Mouse (Mus musculus): Measurements from ENCODE around the gene Cbwd1.

Cbwd1 gene

DNA sequence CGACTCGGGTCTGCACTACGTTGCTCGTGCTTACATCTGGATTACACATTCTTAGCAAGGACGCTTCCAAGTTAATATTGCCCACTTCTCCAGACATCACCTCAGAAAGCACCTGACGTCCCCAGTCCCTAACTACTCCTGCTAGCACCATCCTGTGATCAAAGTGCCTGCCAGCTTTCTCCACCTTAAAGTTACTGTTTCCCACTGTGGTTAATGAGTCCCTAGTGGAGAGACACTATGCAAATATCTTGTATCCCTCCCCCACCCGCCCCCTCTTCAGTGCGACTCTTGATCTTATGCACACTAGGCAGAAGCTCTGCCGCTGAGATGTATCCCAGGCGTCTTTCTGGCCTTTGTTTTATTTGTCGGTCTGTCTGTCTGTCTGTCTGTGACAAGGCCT, 16.6 kb upstream of the Cbwd1 start:
- DNase-seq, result peak; percentile 82 to 89

DNA sequence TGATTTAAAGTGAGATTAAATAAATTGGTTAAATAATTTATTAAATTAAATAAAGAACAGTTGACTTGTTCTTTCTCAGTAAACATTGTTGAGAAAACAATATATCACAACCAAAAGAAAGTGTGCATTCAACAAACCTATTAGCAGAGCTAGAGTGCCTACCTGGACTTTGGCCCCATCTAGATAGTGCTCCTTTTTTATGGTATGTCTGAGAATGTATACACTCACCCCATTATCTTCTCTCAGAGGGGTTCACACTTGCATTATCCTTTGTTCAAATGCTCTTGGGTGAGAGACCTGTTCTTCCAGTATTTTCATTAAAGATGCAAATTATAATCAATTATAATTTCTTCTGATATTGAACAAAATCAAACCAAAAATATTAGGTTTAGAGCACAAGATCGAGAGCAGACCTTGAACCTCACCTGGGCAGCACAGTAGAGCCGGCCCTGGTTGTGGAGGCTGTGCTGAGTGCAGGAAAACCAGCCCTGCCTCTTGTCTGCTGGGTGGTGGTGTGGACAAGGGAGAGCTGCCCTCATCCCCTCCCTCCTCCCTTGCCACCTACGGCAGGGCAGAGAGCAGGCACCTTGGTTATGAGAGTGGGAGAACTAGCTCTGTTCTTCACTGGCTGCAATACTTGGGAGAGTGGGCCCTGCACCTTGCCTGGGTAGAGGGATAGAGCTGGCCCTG, 11.4 kb upstream of the Cbwd1 start:
- DNase-seq, result no peak

DNA sequence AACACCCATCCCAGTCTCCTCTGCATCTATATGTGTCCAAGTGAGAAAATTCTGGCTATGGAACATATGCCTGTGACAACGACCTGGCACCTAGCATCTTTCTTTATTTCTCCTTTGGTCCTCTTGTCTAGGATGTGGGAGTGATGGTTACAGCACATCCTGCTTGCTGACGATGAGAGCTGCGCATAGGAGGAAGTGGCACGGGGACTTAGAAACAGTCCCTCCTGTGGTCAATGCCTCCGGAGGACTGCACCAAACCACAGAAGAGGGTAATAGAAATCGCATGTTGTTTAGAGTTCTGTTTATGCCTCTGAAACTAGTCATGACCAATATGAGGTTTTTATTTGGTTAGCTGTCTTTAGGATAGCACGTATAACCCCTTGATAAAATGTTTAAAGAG, 9.9 kb upstream of the Cbwd1 start:
- DNase-seq, result no peak

DNA sequence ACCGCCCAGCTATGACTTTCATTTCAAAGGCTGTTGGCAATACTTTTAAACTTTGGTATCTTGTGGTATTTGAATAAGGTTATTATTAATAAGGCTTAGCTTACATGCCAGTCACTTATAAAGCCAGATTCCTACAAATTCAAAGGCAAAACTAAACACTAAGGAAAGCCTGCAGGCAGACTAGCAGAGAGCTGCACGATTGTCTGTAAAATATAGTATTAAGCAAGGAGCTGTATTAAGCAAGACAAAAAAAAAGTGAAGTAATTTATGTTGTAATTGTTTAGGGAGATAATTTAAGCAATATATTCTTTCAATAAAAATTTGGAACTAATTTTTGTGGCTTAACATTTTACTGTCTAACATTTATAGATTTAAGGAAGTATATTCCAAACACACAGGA, 5.5 kb upstream of the Cbwd1 start:
- no peak for DNase-seq

DNA sequence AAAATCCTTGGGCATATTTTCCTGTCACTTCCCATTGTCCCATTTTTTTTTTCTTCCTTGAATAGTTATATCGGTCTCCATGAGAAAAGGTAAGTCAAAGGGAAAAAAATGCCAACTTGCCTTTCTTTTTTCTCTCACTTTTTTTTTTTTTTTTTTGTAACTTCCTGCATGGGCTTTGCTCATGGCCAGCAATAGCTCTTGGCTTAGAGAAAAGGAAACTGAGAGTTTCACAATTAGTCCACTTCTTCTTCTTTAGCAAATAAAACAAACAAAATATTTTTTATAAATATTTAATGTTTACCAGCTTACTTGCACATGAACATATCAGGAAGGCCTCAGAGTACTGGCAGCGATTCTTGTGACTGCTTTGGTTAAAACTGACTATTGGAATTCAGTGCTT, 4.8 kb upstream of the Cbwd1 start:
- DNase-seq, result no peak

DNA sequence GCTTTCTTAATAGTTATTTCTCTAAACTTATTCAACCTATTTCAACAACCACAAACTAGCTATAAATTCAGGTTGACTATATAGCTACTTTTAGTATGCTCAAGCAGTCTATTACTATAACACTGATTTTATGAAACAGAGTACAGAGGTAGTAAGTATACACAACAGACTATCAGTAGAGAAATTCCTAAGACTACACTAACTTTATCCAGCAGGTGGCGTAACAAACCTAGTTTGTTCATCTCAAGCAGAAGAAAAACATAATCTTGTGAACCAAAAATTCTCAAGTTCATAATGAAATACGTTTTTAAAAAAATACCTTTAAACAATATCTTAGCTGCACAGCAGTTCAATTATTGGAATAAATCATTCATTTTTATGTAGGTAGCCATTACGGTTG, 2.9 kb downstream of the Cbwd1 start:
- peak in 1 of 2 experiments; percentile 65 for DNase-seq

DNA sequence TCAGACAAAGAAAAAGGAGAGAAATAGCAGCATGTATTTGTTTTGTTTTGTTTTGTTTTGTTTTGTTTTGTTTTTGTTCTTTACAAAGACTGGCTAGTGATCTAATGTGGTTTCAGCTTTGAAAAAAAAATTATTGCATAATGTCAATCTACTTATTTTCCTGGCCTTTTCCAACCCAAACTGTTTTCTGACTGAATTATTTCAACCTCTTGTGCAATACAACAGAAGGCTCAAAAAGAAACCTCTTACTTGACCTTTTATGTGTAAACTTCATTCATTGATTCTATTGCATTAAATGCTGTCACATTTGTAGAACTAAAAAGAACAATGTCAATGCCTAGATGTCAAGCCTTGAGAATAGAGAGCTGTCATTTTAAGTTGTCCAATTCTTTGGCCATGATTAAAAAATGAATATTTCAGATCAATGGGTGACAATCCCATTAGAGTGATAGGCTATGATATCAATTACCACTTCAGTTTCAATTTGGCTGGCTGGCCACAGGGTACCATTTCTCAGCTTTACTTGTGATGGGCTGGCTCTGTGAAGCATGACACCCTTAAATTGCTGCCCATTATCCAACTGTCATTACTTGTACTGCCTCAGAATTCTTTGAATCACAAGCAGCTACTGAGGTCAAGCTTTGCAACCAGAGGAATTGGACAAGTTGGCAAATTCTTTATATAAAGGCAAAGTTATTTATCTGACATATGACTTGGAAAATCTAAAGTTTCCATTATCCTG, 15.7 kb downstream of the Cbwd1 start:
- DNase-seq, result no peak

DNA sequence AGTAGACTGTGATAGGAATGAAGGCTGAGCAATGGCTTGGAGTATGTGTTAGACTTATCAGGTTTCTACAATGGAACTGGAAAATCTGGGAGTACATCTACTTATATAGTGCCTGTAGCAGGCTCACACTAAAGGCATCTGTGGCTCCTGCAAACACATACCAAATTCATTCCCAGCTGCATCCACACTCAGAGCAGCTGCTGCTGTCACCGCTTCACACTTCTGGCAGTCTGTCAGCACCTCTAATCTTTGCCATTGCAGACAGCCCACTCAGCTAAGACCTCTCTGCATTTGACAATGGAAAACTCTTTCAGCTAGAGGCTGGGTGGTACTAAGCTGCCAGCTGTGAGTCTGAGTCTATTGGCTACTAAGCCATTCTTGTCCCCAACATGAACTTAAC, 24.3 kb downstream of the Cbwd1 start:
- no peak for DNase-seq

DNA sequence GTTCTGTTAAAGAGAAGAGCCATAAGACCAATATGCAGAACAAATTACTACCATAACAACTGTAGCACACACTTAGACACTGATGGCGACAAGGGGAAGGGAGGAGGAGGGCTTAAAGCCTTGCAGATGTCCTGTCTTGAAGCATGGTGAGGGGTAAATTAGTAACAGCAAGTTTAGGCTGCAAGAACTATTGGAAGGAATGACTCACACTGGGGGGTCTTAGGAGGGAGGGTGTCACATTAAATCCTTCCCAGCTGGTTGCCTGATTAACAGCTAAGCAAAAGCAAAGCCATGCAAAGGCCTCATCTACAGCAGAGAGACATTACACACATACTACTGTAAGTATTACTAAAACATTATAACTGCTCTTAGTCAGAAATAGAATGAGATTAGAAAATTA, 32.4 kb downstream of the Cbwd1 start:
- DNase-seq, result no peak

DNA sequence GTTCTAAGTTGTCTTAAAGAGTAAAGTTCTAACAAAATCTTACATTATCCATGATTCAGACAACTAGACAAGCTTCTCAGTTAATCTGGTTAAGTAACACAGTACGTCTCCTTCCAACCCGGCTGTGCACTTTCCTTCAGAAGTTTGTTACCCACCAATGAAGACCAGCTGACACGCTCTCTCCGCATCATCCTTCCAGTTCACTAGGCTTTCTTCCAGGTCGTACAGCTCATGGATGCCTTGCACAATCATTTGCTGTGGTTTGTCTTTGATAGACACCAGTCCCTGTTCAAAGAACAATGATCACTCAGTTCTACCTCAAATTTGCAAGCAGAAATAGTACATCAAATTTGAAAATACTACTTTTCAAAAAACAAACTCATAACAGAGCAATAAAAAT, 40.5 kb downstream of the Cbwd1 start:
- no peak for DNase-seq

DNA sequence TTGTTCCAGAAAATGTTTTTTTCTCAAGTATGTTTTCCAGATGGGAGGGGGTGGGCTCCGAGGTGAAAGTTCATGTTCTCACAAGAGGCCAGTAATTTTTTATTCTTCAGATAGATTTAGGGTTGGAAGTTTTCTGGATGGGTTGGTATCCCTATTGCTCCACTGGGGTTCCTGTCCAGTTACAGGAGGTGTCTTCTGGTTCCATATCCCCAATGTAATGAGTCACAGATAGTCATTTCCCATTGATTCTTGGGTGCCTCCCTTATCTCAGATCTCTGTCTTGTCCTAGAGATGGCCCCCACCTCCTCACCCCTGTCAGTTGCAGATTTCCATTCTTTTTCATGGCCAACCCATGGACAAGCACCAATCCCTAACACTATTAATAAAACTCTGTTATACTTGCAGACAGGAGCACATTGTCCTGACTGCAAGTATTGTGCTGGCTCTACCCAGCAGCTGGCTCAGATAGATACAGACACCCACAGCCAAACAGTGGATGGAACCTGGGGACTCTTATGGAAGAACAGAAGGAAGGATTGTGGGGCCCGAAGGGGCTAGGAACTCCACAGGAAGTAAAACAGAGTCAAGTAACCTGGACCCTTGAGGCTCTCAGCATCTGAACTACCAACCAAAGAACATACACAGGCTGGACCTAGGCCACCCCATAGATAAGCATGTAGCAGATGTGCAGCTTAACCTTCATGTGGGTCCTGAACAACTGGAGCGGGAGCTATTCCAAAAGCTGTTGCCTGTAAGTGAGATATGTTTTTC, 52.8 kb downstream of the Cbwd1 start:
- DNase-seq, result no peak

DNA sequence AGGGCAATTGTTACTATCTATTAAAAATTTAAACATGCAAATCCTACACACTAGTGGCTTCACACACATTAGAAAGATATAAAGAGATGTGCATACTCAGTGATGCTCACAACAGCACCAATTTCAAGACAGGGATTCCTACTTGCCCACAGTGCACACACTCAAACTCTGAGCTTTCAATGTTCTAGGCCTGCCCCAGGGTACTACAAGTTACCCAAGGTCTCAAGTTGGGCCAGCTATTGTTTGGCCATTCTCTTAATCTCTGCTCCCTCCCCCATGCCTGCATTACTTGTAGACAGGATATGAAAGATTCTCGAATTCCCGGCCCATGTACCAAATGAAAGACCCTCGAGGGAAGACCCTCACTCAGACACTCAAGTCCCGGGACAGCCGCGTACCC, 53.8 kb downstream of the Cbwd1 start:
- no peak for DNase-seq

DNA sequence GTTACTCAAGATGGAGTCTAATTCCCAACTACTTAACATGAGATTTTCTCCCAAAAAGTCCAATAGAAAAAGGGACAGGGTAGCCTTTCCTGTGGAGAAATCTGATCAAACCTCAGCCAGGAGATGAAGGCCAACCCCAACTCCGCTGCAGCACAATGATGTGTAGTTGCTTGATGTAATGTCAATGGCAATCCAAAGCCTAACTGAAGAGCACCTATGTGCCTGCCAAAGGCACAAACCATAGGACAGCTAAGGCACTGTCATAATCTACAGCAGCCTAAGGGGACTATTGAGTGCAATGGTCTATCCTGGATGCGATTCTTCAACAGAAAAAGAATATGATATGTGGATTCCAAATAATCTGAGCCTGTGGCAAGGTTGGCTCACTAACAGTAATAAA, 58.6 kb downstream of the Cbwd1 start:
- DNase-seq, result no peak

DNA sequence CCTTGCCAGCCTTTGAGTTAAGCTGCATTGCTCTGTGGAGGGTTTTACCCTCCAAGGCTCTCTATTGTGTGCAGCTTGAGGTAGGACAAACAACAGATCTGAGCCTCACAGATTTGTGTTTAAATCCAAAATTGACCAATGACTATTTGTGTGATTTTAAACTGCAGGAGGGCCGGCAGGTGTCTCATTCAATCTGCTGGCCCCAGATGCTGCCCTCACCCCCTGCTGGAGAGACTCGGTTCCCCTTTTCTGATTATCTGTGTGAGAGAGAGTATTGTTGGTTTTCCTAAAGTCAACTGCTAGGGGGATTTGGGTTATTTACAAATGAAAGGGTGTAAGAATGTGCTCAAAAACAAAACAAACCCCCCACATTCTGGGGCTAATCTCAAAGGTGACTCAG, 59.2 kb downstream of the Cbwd1 start:
- no peak for DNase-seq

DNA sequence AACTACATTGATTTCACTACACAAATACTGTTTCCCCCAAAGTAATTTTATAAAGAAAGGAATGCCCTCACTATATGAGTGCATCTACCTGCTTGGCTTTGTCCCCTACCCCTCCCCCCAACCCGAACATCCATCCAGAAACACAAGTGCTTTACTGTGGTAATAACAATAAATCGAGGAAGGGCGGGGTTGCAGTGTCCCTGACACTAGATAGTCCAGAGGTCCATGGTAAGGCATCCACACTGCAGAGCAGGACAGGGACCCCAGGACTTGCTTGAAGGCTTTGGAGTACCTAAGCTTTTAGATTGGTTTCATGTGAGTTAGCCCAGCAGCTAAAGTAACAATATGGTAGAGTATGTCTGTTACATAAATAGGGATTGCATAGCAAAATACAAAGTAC, 59.7 kb downstream of the Cbwd1 start:
- DNase-seq, result no peak

DNA sequence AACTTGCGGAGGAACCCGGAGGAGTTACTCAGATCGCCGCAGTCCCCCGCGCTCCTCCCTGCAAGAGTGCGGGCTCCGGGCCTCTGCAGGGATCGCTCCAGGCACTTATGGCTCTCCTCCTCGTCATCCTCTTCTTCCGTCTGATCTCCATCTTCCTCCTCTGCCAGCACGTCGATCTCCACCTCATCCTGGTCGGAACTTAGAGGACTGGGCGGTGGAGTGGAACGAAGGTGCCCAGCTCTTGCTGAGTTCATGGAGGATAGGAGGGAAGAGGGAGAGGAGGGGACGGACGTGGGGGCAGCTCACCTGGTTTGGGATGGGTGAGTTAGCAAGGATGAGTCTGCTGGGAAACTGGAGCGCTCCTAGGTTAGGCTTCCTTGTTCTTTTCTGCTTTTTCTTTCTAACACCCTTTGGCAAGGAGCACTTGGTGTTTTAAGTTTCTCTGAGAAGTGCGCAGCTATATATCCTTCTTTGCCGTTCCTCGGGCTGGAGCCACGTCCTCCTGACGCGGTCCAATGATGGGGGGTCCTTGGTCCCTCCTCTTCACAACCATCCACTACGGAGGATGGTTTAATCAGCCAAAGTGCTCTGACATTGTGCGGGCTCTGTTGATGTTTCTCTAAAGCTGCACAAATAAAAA, 60.7 kb downstream of the Cbwd1 start, which contains the start of gene Foxd4:
TSS of gene Foxd4 (minus strand) at position 617 of the 640 bp plus-strand sequence.
- DNase-seq, result no peak

DNA sequence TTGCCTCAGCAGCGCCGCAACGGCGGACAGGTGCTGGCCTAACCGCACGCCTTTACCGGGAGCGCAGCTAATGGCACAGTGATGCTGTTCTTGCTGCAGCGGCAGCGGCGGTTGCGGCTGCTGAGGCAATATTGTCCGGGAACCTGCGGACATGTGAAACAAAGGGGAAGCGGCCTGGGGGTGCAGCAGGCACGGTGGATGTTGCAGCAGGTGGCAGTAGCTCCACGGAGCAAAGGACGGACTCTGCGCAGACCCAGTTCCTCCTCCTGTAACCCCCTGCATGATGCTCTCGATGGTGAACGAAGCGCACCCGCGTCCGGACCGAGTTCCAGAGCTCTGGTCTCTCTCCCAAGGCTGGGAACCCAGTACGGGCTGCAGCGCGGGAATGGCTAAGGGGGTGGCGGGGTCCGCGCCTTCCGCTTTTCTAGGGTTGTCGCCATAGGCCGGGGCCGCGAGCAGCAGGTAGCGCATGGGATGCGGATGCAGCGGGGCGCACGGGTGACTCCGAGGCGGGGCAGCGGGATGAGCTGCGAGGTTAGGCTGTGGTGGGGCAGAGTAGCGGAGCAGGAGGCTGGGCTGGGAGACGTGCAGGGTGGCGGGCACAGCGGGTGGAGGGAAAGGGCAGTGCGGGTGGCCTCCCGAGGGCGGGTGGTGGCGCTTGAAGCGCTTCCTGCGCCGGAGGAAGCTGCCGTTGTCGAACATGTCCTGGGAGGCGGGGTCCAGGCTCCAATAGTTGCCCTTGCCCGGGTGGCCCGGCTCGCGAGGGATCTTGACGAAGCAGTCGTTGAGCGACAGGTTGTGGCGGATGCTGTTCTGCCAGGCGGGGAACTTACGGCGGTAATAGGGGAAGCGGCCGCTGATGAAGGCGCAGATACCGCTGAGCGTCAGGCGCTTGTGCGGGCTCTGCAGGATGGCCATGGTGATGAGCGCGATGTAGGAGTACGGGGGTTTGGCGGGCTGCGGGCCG, 61.5 kb downstream of the Cbwd1 start:
- peak in 1 of 2 experiments; percentile 40 for DNase-seq

DNA sequence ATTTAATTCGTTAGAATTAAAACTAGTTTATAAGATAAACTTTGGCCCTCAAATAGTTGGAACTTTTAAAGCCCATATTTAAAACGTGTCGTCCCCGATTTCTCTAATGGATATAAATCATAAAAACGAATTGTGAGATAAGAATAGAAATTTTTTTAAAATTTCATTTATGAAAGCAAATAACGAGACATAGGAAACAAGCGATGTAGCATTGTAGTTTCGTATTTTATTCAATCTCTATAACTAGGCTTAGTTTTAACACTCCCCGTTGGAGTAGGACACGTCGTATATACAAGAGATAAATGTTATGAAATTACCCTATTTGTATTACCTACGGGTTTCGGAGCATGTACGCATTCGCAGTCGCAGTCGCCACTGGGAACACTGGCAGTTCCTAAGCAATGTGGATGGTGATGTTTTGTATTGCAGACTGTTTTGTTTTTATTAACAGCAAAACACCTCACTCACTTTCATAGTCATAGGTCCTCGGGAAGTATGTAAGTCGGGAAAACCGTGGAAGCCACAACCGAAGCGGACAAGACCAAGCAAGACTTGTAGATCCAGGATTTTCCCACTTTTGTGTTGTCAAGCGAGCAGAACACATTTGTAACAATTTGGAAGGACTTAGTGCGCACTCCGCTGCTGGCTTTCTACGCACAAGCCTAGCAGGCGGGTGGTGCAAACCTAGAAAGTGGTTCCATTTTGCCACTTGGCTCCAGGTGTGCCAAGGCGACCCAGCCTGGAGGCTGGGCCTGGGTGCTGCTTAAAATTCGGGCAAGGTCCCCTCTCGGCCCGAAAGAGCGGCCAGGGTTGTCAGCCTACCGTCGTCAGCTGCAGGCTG, 62.5 kb downstream of the Cbwd1 start:
- peak in 1 of 2 experiments; percentile 2 for DNase-seq

DNA sequence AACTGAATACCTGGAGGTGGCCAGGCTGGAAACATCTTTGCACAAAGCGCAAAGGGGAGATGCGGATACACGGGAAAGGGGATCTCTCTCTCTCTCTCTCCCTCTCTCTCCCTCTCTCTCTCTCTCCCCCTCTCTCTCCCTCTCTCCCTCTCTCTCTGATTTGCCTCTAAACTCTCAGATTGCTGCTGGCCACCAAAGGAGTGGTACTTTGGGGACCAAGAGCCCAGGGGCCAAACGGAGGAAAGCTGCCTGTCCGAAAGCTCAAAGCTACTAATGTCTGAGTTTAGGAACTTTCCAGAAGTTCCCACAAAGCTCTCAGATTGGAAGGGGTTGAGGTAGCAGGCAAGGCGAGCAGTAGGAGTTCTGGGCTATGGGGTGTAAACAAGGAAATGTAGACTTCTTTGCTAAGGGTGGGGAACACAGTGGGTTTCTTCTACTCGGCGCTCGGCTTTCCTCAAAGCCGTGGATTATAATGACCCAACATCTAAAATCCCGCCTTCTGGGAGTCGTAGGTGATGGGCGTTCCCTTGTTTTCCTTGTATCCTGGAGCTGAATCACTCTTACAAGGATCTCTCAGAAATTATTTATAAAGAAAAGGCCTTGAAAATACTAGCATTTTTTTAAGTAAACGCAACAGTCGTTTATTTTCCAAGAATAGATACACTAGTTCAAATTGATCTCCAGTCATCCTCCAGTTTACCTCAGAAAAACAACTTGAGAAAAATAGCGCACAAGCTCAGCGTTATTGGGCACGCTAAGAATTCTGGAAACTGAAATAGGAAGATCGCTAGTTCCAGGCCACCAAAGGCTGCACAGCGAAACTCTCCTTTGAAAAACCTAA, 63.3 kb downstream of the Cbwd1 start:
- no peak for DNase-seq

All from kidney, postnatal 36 days (tissue).